Mouse (Mus musculus): ENCODE results near the gene Olfr548-ps1.

Olfr548-ps1 gene

GRCm38 (mm10) chr7:102573174-102573830, 32.6 kb downstream of the Olfr548-ps1 start:
- peak; percentile 43 for DNase-seq (ENCODE audit: low spot score)

- DNase-seq (ENCODE audit: low spot score): no peak
Measured at GRCm38 (mm10) chr7:102575998-102576397, 35.3 kb downstream of the Olfr548-ps1 start.

- DNase-seq (ENCODE audit: low spot score): no peak
Measured at GRCm38 (mm10) chr7:102591786-102592185, 51.1 kb downstream of the Olfr548-ps1 start, which contains the start of gene Olfr551. TSS of gene Olfr551 (minus strand) at chr7:102591886.

Measured in embryo, embryonic 10 days (tissue).